Mouse (Mus musculus) embryo, embryonic 11 days (tissue): ENCODE results near the gene Psma1.
A peak's percentile ranks its signal among the peaks of the same experiment; 100 is the strongest.

Experiments
- DNase-seq: peaks from one replicate; pipeline ENCODE4 v3.0.0-alpha.2; 2015

Gene Psma1

DNA sequence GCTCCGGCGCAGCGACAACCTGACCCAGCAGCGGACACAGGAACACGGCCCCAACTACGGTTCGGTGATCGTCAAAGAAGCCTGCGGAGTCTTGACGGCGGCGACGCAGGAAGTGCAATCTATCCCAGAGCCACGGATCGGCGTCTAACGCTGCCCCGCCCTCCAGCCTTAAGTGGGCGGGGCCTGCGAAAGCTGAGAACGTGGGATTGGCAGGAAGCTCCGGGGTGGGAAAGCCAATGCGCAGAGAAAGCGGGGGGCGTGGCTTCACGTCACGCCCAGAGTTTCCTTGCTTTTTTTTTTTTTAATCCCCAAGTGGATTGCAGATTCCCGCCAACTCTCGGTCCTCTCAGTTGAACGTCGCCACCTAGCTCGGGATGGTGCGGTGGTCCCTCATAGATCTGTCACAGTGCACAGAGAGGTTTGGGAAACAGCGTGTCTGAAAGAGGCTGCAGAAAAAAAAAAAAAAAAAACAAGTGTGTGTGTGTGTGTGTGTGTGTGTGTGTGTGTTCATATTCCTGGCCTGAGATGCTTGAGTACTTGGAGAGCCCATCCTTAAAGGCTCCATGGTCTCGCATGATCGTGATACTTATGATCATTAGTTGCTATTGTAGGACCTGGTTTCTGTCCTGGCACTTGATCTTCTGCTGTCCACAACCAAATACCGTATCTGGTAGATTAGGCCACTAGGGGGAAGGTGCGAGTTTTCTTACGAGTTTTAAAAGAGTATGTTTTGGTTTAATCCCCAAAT is at the start of gene Psma1:
Gene Psma1 (minus strand): TSS at position 114 of the 748 bp plus-strand sequence.
- peak; percentile 100 for DNase-seq

DNA sequence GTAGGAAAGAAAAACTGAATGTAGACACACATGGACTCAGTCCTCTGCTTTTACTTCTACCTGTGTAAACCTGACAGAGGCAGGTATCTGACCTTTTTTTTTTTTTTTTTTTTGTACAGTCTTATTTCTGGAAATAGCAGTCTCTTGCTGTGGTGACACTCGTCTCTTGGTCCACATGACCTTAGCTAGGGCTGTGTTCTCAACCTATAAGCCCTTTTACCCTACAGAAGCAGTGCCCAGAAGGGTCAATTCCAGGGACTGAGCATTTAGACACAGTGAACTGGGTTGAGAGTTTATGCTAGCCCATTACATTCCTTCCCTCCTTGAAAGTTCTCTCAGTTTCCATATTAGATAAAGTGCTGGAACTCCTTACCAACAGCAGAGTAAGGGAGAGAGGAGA is 47.6 kb upstream of the Psma1 start:
- DNase-seq, result no peak

DNA sequence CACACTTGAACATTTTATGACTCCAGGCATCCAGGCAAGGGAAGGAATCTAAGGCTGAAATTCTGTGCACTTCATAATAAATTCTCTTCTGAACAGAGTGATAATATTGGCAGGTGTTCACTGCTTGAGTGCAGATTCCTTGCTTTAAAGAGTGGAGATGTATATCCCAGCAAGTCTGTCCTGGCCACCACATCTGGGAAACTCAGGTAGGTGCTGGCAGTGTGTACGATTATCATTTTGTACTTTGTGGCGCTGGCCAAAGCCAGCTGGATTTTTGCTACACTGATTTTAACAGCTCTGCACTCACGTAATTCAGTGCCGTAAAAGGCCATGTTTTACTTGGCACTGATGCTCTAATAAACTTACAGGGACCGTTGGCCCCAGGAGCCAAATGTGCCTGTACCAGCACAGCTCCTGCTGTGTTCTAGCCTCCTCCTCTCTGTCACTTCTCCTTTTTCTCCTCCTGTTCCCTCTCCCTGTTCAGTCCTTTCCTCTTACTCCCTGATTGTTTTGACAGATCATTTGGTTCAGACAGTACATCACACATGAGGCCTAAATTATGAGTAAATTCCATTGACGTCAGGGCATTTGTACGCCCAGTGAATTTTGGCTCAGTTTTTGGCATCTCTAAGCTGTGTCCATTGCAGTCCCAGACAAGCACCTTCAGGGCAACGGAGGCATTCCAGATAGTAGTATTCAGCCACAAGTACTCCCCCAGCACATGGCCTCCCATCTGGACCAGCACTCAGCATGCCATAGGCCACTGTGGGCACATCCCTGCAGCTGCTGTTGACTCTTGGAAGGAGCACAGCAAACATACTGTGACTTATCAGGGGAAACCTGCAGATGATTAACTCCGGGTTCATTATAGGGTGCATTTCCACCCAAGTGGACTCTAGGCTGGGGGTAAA is 46.9 kb upstream of the Psma1 start:
- DNase-seq, result no peak

DNA sequence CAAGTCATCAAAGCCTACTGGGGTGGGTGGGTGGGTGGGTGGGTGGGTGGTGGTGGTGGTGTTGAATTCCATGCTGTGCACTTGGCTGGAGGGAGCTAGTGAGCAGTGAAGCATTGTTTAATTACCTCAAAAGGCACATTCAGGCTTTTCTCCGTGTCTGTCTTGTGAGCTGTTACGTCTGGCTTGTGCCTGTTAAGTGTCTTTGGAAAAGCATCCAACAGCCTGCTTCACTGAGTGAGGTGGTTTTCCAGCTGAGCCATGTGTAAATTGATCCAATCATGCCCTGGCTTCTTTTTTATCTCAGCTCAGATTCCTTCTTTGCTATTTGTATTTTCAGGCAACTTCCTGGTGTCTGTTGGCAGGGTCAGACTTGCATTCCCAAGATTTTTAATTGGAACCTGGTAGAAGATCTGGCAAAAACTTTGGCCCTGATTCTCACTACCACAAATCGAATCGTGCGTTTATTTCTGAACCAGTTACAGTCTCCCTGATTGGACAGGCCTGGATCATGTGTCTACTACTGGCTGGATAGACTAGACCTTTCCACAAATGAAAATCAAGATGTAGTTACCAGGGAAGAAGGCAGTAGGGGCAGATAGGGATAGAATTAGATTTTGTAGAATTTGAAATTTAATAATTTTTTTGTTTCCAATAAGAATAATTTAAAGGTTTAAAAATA is 45.9 kb upstream of the Psma1 start:
- DNase-seq, result peak; percentile 11

DNA sequence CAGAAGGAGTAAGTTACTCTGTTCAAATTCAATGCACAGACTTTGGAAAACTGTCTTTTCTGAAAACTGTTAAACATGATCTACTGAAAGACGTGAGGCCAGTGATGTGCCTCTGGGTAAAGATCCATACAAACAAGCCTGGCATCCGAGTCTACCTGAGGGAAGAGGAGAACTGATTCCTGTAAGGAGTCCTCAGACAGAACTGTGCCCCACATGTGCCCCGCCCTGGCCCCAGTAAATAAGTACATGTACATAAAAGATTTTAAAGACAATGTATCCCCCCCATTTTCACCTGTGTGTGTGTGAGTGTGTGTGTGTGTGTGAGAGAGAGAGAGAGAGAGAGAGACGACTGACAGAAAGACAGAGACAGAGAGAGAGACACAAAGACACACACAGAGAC is 42.0 kb upstream of the Psma1 start:
- no peak for DNase-seq

DNA sequence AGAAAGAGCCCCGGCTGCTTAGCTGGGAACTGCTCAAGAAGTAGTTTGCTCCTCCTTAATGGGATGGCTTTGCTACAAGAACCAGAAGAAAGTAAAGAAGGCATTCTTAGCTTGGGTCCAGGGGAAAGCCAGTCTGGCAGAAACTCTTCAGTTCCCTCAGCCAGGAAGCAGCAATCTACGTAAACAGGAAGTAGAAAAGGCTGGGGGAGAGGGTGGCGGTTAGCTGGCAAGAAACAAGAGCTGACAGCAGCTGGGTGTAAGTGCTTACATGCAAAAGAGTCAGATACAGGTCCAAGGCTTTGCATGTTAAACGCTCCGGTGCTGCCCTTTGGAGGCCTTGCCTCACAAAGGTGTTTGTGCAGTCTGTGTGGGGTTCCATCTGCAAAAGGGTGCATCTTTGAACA is 41.5 kb upstream of the Psma1 start:
- no peak for DNase-seq

DNA sequence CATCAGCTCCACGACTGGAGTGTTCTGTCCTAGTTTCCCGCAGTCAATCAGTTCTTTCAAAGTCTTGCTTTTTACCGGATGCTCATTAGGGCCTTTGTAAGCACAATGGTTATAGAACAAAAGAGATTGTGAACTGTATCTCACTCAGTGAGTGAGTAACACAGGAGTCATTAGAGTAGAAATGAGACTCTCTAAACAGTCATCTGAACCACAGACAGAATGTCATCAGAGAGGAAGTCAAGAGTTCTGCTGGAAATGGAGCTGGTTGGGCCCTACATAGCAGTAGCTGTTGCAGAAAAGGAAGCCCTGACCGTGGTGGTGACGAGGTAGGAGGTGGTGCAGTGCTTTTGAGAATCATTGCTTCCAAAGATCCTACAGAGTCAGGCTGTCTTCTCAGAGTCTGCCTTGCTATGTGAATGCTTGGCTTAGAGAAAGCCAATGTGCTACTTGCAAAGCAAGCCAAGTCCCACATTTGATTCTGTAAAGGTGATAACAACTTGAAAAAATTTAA is 40.5 kb upstream of the Psma1 start:
- no peak for DNase-seq

DNA sequence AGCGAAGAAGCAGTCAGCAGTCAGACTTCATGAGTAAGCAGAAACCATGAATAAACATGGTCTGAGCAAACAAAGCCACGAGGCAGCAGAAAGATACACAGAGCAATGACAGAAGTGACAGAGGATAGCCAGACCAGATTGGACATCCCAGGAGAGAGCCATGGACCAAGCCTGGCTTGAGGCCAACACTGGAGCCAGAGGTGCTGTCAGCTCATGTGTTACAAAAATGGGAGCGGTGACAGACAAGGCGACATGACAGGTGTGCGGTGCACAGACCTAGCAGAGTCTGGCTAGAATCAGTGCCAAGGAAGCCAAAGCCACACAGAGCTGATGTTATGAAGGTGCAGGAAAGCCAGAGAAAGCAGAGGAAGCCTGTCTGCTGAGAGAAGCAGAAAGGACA is 35.3 kb upstream of the Psma1 start:
- DNase-seq, result no peak

DNA sequence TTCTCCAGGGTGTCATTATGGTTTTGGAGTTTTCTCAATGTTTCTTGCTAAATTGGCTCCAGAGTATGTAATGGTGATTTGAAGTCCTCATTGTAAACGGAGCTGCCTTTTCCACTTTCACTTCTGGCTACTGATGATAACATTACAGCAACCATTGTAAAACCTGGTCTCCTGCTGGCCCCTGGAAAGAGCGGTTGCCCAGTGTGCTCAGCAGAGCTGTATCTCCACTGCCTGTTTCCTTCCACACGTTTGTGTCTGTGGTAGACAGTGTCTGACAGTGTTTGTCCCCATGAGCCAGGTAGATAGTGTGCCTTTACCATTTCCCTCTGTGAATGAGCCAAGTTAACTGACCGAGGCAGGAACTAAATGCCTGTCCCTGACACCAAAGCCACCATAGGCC is 33.1 kb upstream of the Psma1 start:
- DNase-seq, result no peak

DNA sequence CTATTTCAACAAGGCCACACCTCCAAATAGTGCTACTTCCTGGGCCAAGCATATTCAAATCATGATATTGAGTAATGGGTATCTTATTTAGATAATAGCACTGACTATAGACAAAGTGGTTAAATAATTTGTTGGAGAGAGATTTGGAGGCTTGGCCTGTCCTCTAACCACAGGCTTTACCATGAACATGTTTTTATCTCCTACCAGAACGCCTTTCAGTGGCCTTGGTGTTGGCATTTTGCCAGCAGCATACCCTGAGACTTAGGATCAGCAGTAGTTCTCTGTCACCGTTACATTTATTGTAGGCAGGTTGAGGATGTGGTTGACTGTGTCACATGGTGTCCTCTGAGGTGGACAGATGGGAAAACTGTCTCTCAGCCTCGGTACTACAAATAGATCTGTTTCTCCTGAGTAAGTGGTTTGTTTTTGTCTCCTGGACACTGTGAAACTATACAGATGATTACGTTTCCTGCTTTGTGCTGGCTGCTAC is 25.4 kb upstream of the Psma1 start:
- no peak for DNase-seq

DNA sequence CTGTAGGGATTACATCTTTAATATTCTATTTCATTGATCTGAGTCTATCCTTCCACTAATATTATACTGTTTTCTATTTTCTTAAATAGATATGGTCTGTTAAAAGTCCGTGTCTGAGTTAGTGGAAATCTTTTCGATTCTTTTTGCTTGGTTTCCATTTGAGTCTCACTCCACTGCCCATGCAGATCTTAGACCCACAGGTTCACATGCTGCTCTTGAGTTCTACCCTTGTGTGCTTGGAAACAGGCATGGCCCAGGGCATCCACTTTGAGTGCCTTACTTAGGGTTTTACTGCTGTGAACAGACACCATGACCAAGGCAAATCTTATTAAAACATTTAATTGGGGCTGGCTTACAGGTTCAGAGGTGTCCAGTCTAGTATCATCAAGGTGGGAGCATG is 24.9 kb upstream of the Psma1 start:
- no peak for DNase-seq

DNA sequence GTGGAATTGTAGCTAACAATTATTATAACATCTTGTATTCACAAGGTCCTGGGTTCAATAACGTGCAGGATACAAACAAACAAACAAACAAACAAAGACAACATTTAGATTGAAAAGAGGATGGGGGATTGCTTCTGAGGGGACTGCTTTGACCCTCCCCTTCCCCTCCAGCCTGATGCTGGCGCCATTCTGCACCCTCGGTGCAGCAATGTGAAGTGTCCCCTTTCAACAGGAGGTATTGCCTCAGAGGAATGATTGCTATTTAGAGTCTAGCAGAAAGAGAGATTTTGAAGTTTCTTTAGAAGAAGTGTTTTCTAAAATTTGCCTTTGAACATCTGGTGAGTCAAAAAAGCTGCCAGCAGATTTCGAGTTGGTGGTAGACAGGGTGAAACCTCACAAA is 23.3 kb upstream of the Psma1 start:
- DNase-seq, result no peak

DNA sequence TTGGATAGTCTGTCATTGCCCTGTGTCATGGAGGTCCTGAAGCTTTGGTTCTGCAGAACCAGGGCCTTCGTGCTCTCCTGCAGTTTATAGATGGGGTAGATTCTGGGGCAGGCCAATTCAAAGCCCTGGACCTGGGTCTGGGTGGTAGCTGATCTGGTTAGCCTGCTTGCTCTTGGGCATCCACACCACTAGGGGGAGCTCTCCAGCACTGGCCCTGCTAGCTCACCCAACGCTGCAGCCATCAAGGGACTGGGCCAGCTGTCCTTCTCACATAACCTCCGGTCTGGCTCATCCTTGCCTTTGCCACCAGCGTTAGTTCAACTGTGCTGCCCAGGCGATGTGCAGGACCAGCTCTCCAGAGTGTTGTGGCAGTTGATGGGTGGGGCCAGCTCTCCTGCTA is 18.8 kb upstream of the Psma1 start:
- DNase-seq, result no peak

DNA sequence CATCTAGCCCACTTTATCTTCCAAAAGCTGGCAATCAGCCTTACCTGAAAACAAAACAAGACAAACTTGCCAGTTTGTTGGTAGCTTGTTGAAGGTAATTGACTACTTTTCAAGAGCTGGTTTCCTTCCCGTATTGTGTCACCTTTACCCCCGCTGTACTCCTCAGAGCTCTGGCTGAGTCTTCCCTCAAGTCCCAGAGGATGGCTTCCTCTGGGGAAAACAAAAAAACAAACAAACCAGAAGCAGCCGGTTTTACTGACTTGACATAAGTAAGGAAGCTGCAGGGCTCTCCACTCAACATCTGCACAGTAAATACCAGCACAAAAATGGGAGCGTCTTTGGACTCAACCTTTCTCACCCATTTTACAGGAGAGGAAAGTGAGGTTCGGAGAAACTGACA is 18.0 kb upstream of the Psma1 start:
- DNase-seq, result no peak

DNA sequence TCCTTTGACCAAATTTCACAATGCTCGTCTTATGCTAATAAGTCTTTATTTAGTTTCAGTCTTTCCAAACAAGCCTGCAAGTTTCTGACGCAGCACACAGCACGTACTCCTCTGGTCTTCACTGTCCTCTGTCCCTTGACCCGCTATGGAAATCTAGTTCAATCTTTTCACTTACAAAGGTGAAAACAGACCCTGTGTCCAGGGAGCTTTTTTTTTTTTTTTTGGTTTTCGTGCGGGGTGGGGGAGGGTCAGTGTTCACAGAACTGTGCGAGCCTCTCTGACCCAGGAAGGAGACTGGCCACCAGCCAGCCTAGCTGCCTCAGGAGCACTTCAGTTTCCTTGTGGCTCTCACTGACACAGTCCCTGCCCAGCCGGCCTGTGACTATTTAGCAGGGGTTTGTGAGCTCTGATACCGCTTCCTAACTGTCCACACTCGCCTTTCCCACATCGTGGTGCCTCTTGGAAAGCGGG is 16.6 kb upstream of the Psma1 start:
- DNase-seq, result peak; percentile 53

DNA sequence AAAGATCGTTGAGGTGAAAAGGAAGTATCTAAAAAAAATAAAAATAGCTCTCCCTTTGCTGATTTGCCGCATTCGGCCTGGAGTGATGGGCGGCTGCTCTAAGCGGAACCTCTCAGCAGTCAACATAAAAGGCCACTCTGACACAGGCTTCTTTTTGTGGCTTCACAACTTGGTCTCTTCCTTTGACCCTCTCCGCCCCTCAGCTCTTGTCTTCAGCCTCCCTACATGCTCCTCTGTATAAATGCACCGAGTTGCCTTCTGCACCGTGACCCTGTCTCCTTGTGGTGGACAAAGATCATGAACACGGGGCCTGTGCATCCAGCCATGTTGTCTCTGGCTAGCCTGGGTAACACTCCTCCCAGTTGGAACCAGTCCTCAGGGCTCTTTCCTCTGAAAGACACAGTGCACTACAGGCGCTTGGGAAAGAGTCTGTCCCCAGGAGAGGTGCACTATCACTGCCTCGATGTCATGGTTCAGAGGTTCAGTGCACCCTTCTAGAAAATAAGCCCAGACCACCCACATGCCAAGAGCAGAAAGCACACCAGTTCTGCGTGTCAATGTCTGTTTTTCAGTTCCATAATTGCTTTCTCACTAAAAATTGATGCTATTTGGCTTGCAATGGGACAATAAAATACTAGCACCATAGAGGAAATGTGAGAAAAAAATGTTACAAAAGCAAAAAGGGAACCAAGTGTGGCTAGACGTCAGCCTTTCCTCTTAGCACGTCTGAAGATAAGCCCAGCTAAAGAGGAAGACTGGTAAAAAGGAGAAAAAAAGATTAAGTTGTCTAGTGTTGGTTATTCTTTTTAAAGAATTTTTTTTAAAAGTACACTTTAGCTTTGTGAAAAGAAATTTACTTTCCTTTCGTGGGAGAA is 15.8 kb upstream of the Psma1 start:
- peak; percentile 16 for DNase-seq

DNA sequence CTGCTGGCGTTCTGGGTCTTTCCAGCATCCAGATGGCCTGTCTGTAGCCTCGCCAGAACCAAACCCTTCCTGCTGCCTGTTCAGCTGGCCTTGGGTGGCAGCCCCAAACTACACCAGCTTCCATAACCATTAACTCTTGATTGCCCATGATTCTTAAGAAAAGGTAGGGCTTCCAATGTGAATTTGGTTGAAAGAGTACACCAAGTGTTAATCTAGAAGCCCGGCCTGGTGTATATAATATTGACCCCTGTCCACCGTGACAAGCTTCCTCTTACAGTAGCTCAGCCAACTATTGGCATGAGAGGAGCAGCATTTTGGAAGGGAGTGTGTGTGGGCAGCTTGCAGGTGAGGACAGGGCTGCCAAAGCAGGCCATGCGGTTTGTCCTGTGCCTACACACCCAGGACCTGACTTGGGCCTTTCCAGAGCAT is 14.2 kb upstream of the Psma1 start:
- DNase-seq, result no peak

DNA sequence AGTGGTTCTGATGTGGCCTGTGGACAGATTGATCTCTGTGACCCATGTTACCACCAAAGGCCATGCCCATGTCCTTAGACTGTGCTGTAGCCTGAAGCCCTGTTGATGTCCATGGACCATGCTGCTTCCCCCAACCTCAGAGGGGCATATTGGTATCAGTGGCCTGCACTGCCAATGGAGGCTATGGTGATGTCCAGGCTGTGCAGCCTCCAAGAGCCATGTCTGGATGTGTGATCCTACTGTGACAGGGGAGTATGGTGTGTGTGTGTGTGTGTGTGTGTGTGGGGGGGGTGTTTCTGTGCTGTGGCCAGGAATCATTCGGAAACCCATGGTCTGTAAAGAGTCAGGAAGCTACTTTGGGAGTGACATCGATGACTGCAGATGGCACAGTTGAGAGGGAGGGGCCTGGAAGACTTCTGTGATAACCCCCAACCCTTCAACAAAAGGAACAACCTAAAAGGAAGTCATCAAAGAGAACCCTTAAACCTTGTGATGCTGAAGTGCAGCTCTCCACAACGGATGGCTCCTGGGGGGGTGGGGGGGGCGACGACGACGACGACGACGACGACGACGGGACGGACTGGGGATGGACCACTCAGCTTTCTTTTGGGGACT is 8.5 kb upstream of the Psma1 start:
- DNase-seq, result no peak

DNA sequence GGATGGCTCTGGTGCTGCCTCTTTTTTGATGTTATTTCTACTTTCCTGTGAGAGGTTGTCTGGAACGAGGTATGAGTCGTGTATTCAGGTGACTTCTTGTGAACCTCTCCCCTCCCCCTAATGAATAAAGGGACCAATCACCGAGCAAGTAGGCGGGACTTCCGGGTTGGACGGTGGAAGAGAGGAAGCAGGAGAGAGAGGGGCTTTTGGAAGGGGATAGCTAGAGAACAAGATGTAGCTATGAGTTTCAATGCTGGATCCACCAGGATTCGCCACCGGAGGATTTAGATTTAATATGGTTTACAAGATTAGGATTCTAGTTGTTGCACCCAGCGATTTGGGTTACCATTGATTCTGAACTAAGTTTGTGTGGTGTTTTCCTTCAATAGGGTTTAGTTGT is 7.1 kb upstream of the Psma1 start:
- DNase-seq, result no peak

DNA sequence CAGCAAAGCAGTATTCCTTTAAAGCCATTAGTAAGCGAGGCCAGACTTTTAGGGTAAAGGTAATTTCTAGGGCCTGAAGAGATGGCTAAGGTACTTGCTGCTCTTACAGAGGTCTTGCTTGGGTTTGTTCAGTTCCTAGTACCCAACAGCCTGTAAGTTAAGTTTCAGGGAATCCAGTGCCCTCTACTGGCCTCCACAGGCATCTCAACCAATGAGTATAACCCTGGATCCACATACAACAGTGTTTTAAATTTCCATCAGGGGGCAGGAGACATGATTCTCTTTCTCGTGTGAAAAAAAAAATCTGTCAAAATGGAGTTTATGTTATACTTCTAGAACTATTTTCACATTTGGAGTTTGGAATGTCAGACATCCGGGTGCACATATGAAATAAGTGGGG is 5.8 kb upstream of the Psma1 start:
- peak; percentile 53 for DNase-seq

DNA sequence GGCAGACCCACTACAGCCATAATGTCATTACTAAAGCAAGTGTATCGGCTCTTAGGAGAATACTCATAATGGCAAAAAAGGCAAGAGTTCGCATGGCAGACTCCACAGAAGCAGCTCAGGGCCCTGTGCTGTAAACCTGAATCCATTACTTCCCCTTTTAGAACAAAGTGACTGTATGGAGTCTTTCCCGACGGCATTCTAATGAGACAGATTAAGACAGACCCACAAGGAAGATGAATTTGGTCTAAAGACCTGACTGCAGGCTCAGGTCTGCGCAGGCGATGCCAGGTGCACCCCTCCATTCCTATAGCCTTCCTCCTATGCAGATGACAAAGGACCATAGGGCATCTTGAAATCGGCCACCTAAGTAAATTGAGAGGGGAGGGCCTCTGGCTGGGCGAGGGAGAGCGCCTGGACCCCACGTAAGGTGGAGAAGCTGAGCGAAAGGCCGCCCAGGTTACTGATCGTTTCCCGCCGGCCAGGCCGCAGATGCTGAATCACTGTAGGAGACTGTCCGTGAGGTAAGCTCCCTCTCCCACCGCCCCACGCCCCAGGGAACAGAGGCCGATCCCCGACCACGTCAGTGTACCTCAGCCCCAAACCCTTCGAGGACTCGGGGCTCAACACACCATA is 430 bp downstream of the Psma1 start:
- no peak for DNase-seq
